Mouse (Mus musculus): ENCODE measurements around the gene Zfp420. TPM values are rescaled to one million over a fixed set of nuclear protein-coding genes. Genes with fewer than 3 reads are reported as not detected.
A peak's percentile ranks its signal among the peaks of the same experiment; 100 is the strongest.

Zfp420 gene
- polyA plus RNA-seq, 1 experiment from 2014 or later = 14.2 TPM

DNA sequence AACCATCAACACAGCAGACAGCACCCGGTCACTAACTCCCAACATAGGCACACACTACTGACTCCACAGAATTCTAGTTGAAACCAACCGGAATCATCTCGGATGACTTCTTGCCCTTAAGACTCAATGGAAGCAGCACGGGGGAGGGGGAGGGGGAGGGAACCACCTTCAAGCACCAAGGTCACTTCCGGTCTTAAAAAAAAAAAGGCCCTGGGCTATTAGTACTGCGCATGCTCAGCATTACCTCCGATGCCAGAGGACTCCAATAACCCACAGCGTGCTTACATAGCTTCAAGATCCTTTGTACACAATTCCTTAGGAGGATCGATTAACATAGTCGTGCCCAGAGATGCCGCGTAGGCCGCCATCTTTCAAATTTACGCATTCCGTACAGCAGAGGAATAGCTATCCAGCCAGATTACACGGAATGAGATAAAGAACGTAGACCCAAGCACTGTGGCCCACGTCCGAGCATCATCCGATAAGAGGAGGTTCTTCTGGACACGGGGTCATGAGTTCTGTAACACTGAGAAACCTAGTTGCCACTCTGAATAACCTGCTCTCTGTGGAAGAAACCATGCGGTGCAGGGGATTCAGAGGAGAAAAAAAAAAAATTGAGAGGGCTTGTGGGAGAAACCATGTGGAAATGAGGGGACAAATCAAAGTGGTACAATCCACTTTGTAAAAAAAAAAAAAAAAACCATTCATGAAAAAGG, 46.3 kb downstream of the Zfp420 start, which contains the start of gene Zfp27:
Gene Zfp27 (minus strand): TSS at position 607 of the 716 bp plus-strand sequence.
- Histone ChIP-seq H3K36me3 (peaks cover 25% of the 10 kb centered on the region), H3K4me3 (peak within 1 kb of the TSS; percentile 63), H3K27me3 (no peaks in the 10 kb centered on the region), H3K9ac (replicated peaks) (peak within 1 kb of the TSS; percentile 62), H3K9me3 (no peaks in the 10 kb centered on the region), H3K4me2 (replicated peaks) (peak within 1 kb of the TSS; percentile 63), H3K27ac (replicated peaks) (peak within 1 kb of the TSS; percentile 98), H3K4me1 (peaks cover 24% of the 10 kb centered on the region)
- peak; percentile 76 for ATAC-seq (ENCODE audit: low FRiP score, low read depth)
- under 1% methylated on average over 22 of the region's 22 CpGs for WGBS

DNA sequence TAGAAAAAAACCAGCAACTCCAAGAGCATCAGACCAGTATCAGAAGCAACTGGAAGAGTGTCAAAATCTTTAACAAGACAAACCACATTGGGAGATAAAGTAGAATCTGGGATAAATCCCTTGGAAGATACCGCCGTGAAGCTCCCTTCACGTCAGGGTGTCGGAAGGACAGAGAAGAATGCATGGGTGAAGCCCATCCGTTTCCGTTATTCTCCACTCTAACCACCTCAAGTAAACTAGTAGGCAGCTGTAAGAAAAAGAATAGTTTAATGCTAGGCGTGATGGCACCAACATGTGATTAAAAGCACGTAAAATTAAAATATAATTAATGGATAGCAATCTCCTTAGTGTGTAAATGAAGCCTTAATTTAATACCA, 46.9 kb downstream of the Zfp420 start:
- WGBS = 13% methylated on average over 8 of the region's 8 CpGs
- peaks cover 25% of the 10 kb centered on the region for H3K36me3 ChIP-seq
- H3K9ac ChIP-seq (replicated peaks) = peak overlapping the region; percentile 62
- H3K9me3 ChIP-seq = no peaks in the 10 kb centered on the region
- H3K27me3 ChIP-seq = no peaks in the 10 kb centered on the region
- ATAC-seq (ENCODE audit: low FRiP score, low read depth) = no peak
- peaks cover 24% of the 10 kb centered on the region for H3K4me1 ChIP-seq
- peak overlapping the region; percentile 63 for H3K4me2 ChIP-seq (replicated peaks)
- peak overlapping the region; percentile 98 for H3K27ac ChIP-seq (replicated peaks)
- peak overlapping the region; percentile 63 for H3K4me3 ChIP-seq

DNA sequence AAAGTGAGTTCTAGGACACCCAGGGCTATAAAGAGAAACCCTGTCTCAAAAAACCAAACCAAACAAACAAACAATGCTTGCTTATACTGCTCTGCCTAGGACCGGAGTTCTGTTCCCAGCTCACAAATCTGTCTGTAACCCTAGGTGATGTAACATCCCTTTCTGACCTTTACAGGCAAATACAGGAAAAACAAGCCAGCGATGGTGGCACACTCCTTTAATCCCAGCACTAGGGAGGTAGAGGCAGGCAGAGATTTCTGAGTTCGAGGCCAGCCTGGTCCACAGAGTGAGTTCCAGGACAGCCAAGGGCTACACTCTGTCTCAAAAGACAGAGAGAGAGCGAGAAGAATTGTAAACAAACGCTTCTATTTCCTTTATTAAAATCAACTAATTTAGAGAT, 47.4 kb downstream of the Zfp420 start:
- ATAC-seq (ENCODE audit: low FRiP score, low read depth) = no peak
- peaks cover 24% of the 10 kb centered on the region for H3K4me1 ChIP-seq
- no peaks in the 10 kb centered on the region for H3K27me3 ChIP-seq
- peaks cover 28% of the 10 kb centered on the region for H3K36me3 ChIP-seq
- H3K9me3 ChIP-seq = no peaks in the 10 kb centered on the region
- H3K27ac ChIP-seq (replicated peaks) = peak overlapping the region; percentile 98
- H3K4me3 ChIP-seq = no peak overlapping the region
- peak overlapping the region; percentile 63; the same call in 1 of the 2 replicates for H3K4me2 ChIP-seq (replicated peaks)
- WGBS = 94% methylated on average over 5 of the region's 5 CpGs
- no peak overlapping the region for H3K9ac ChIP-seq (replicated peaks)

DNA sequence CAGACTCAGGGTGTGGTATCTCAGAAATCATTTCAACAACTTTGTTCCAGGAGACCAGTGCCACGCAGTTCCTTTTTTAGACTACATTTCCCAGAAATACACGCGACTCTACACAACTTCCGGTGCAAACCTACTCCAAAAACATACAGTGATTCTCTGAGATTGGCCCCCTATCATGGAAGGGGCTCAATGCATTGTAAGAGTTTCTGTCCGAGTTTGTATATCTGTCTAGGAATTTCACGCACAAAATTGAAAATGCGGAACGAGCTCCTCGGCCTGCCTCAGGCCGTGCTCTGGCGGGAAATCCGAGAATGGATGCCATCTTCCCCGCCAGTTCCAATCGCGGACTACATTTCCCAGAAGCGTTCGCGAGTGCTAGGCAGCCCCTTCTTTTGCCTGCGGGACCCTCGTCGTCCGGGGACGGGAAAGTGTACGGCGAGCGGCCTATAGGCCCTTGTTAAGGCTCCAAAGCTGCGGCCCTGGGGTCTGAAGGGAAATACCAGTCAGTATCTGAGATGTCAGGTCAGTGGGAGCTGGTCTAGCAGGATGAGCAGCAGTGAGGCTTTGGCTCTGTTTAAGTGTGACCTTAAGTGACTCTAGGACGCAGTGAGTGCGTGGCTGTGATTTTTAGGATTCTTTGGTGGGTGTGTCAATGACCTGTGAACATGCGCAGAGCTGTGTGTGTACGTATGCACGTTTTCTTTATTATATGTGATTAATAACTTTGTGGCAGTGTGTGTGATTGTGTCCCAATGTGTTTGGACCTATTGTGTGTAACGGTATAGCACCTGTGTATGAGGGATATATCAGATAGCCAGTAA, 48.6 kb downstream of the Zfp420 start, which contains the start of gene Zfp383:
Gene Zfp383 (plus strand): TSS at position 94 of the 821 bp plus-strand sequence.
- peak within 1 kb of the TSS; percentile 74 for H3K4me2 ChIP-seq (replicated peaks)
- H3K27ac ChIP-seq (replicated peaks) = peak within 1 kb of the TSS; percentile 98
- H3K9ac ChIP-seq (replicated peaks) = peak within 1 kb of the TSS; percentile 70
- no peaks in the 10 kb centered on the region for H3K27me3 ChIP-seq
- under 1% methylated on average over 33 of the region's 33 CpGs for WGBS
- H3K36me3 ChIP-seq = peaks cover 28% of the 10 kb centered on the region
- no peaks in the 10 kb centered on the region for H3K9me3 ChIP-seq
- peak within 1 kb of the TSS; percentile 68 for H3K4me3 ChIP-seq
- peaks cover 24% of the 10 kb centered on the region for H3K4me1 ChIP-seq
- ATAC-seq (ENCODE audit: low FRiP score, low read depth) = peak; percentile 85

DNA sequence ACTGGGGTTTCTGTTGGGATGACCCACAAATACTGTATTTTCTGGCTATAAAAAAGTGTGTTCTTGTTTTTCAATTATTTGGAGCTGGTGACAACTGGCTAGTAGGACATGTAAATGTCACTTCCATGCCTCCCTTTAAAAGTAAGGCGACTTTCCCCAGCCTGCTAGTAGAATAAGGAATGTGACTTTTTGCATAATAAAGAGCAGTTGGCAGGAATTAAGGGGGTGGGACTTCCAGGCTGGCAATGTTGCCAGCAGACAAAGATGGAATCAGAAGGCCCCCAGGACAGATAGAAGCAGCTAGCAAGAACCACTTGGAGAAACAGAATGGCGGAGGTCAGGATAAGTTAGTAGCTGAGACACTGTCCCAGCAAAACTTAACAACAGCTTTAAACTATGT, 50.5 kb downstream of the Zfp420 start:
- ATAC-seq (ENCODE audit: low FRiP score, low read depth) = no peak
- no peak overlapping the region for H3K27ac ChIP-seq (replicated peaks)

DNA sequence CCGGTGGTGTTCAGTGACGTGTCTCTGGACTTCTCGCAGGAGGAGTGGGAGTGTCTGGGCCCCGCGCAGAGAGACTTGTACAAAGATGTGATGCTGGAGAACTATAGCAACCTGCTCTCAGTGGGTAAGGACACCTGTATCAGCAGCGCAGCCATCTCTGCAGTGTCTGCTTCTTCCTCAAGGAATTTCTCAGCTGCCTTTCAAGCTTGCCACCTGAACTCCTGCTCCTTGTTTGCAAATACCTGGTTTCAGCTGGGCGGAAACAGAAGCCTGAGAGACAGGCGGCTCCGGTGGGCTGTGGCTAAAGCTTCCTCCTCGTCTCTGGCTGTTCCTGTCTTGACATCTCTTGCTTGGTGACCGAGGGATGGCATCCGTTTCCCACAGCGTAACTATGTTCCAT, 52.4 kb downstream of the Zfp420 start:
- WGBS = 96% methylated on average over 13 of the region's 13 CpGs
- peaks cover 56% of the 10 kb centered on the region for H3K36me3 ChIP-seq
- ATAC-seq (ENCODE audit: low FRiP score, low read depth) = no peak

More for the DNA sequence above, 50.5 kb downstream of the Zfp420 start:
- peak overlapping the region; percentile 74; the same call in 1 of the 2 replicates for H3K4me2 ChIP-seq (replicated peaks)
- H3K4me1 ChIP-seq = peaks cover 24% of the 10 kb centered on the region
- 66% methylated on average over 2 of the region's 2 CpGs for WGBS
- H3K9me3 ChIP-seq = 0 out of 2 replicates have a peak, but pooled peaks cover 2% of the 10 kb centered on the region
- no peak overlapping the region for H3K4me3 ChIP-seq
- H3K9ac ChIP-seq (replicated peaks) = no peak overlapping the region
- H3K27me3 ChIP-seq = no peaks in the 10 kb centered on the region
- peaks cover 41% of the 10 kb centered on the region for H3K36me3 ChIP-seq

DNA sequence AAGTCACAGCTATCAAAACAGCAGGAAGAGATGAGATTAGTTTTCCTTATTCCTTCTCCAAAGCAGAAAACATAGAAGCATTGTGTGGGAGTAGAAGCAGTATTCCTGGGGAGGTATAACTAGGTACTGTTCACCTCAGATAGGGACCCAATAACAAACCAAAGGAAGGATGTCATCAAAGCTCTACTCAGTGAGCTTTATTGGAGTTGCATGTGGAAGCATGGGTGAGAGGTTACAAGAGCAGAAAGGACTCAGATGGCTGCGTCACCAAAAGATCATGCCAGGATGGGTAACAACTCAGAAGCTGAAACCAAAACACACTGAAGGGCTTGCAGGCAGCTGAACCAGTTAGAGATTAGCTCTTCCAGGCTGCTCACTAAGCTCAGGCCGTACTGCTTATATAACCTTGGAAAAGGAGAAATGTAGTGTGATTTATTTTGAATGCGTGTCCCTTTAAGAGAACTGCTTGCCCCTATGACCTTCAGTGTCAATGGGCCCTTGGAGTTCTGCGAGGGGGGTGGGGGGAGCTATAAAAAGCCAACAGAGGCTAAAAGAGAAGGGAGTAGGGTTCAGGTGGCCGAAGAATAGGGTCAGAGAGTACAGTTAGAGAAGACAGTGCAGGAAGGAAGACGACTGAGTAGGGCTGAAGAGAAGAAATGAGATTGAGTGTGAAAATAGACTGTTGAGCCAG, 57.7 kb downstream of the Zfp420 start:
- 66% methylated on average over 6 of the region's 6 CpGs for WGBS
- Histone ChIP-seq H3K36me3 (peaks cover 40% of the 10 kb centered on the region), H3K27me3 (no peaks in the 10 kb centered on the region), H3K4me2 (replicated peaks) (no peak overlapping the region), H3K4me3 (no peak overlapping the region), H3K9me3 (0 out of 2 replicates have a peak, but pooled peaks cover 3% of the 10 kb centered on the region), H3K9ac (replicated peaks) (no peak overlapping the region), H3K4me1 (no peaks in the 10 kb centered on the region), H3K27ac (replicated peaks) (no peak overlapping the region)
- no peak for ATAC-seq (ENCODE audit: low FRiP score, low read depth)

More for the DNA sequence above, 52.4 kb downstream of the Zfp420 start:
- Histone ChIP-seq H3K4me2 (replicated peaks) (no peak overlapping the region), H3K27ac (replicated peaks) (no peak overlapping the region), H3K9ac (replicated peaks) (no peak overlapping the region), H3K4me1 (peaks cover 18% of the 10 kb centered on the region), H3K4me3 (no peak overlapping the region), H3K27me3 (no peaks in the 10 kb centered on the region), H3K9me3 (0 out of 2 replicates have a peak, but pooled peaks cover 3% of the 10 kb centered on the region)

DNA sequence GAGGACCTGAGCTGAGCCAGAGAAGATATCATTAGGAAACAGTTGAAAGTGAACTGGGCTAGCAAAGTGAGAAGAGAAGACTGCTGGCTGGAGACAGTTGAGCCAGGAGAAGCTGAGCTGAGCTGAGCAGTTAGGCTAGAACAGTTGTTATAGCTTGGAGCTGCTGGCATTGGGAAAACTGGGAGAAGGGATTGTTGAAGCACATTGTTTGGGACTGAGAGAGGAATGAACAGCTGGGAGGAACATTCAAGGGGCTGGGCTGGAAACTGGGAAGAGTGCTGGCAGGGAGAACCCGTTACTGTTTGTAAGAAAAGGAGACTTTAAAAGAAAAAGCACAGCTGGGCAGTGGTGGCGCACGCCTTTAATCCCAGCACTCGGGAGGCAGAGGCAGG, 58.3 kb downstream of the Zfp420 start:
- H3K4me2 ChIP-seq (replicated peaks) = no peak overlapping the region
- ATAC-seq (ENCODE audit: low FRiP score, low read depth) = no peak
- no peak overlapping the region for H3K9ac ChIP-seq (replicated peaks)
- 0 out of 2 replicates have a peak, but pooled peaks cover 3% of the 10 kb centered on the region for H3K9me3 ChIP-seq
- no peak overlapping the region for H3K4me3 ChIP-seq
- H3K27ac ChIP-seq (replicated peaks) = no peak overlapping the region
- H3K27me3 ChIP-seq = no peaks in the 10 kb centered on the region
- H3K36me3 ChIP-seq = peaks cover 37% of the 10 kb centered on the region
- H3K4me1 ChIP-seq = no peaks in the 10 kb centered on the region
- WGBS = 84% methylated on average over 4 of the region's 4 CpGs

DNA sequence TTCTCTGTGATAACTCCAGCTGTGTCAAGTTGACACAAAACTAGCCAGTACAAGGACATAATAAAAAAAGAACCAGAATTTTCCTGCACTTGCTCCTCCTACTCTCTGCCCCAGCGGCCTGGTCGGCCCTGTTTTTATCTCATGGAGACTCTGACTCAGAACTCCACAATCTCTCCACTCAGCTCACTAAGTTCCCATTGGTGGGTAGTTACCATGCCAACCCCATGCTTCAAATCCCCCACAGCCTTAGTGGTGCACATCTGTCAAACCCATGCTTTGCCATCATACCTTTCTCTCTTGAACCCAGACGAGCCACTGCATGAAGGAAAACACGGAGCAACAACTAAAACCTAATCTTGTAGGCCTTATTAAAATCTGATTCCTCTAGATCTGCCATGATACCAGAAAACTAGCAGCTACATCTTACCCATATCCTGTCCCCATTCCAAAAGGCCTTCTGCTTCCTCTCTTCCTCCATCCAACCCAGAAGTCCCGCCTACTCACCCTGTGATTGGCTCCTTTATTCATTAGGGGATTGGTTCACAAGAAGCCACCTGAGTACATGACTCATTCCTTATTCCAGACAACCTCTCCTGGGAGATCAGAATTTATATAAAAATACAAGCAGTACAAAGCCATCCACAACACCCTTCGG, 61.8 kb downstream of the Zfp420 start:
- no peak for ATAC-seq (ENCODE audit: low FRiP score, low read depth)
- no peak overlapping the region for H3K4me2 ChIP-seq (replicated peaks)
- H3K27ac ChIP-seq (replicated peaks) = no peak overlapping the region
- no peaks in the 10 kb centered on the region for H3K27me3 ChIP-seq
- 84% methylated on average over 6 of the region's 6 CpGs for WGBS
- H3K4me3 ChIP-seq = no peak overlapping the region
- no peaks in the 10 kb centered on the region for H3K4me1 ChIP-seq
- no peak overlapping the region for H3K9ac ChIP-seq (replicated peaks)
- peaks cover 6% of the 10 kb centered on the region; the same call in 1 of the 2 replicates for H3K36me3 ChIP-seq
- H3K9me3 ChIP-seq = no peaks in the 10 kb centered on the region

DNA sequence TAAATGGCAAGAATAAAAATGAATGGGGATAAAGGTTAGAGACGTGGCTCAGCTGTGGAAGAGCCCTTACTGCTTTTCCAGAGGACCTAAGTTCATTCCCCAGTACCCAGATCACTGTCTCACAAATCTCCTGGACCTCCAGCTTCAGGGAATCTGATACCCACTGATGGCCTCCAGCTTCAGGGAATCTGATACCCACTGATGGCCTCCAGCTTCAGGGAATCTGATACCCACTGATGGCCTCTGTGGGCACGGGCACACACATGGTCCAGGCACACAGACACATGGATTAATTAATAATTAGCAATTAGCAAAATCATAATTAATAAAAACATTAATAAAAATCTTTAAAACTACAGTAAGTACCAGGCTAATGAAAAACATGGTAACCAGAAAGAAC, 63.0 kb downstream of the Zfp420 start:
- Histone ChIP-seq H3K9ac (replicated peaks) (no peak overlapping the region), H3K9me3 (no peaks in the 10 kb centered on the region), H3K36me3 (no peaks in the 10 kb centered on the region), H3K4me2 (replicated peaks) (no peak overlapping the region), H3K27ac (replicated peaks) (no peak overlapping the region), H3K27me3 (no peaks in the 10 kb centered on the region), H3K4me1 (no peaks in the 10 kb centered on the region), H3K4me3 (no peak overlapping the region)
- WGBS = 75% methylated on average over 2 of the region's 2 CpGs
- no peak for ATAC-seq (ENCODE audit: low FRiP score, low read depth)

All from midbrain, embryonic 12.5 days (tissue).